Mouse (Mus musculus) left cerebral cortex, postnatal 4 days (tissue): Measurements from ENCODE around the gene Dnmt1. TPM values are rescaled to one million over a fixed set of nuclear protein-coding genes. Genes with fewer than 3 reads are reported as not detected.
A peak's percentile ranks its signal among the peaks of the same experiment; 100 is the strongest.

Source experiments
- DNase-seq: peaks from one replicate; pipeline ENCODE4 v3.0.0-alpha.2; 2022
- intact Hi-C: fragments of 180-260 bp; cut with DNase I; formaldehyde crosslinking; loops from one replicate; pipeline ENCODE4 v1.15.1; 2025
- total RNA-seq, 2 experiments: library from RNA; stranded (reverse); gene quantifications; 2 replicates each; pipeline ENCODE4 v1.2.3; 2021

Dnmt1 gene
- total RNA-seq, 2 experiments from 2014 or later = 86.1 to 88.5 TPM

GRCm38 (mm10) chr9:20944697-20945370 lies 14.9 kb downstream of the Dnmt1 start:
- intact Hi-C loops = no loop called here
- DNase-seq = no peak

- intact Hi-C loops = no loop called here
These were observed 15.8 kb downstream of the Dnmt1 start for GRCm38 (mm10) chr9:20943911-20944310.

GRCm38 (mm10) chr9:20943396-20943795 lies 16.3 kb downstream of the Dnmt1 start:
- intact Hi-C loops = no loop called here
- no peak for DNase-seq

More at GRCm38 (mm10) chr9:20943911-20944310, 15.8 kb downstream of the Dnmt1 start:
- DNase-seq = no peak

GRCm38 (mm10) chr9:20923258-20923657 lies 36.4 kb downstream of the Dnmt1 start:
- intact Hi-C loops = no loop called here
- DNase-seq = no peak

DNA sequence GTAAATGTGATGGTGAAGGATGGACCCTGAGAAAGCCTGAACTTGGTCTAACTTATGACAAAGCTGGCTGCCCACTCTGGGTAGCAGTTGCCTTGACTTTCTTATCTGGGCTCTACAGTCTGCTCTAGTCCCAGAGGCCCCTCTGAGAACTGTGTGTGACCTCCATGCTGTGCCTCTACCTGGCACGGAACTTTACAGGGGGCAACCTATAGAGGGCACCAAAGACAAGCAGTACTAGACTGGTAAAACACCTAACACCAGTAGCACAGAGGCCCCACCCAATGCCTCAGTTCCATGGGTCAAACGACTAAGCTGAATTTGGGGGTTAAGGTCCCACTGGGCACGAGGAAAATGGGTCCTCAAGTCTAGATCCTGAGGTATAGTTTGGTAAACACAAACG lies 43.5 kb downstream of the Dnmt1 start:
- intact Hi-C loops = no loop called here
- DNase-seq = no peak

GRCm38 (mm10) chr9:20909948-20910347 lies 49.7 kb downstream of the Dnmt1 start:
- DNase-seq = no peak
- intact Hi-C loops = no loop called here

DNA sequence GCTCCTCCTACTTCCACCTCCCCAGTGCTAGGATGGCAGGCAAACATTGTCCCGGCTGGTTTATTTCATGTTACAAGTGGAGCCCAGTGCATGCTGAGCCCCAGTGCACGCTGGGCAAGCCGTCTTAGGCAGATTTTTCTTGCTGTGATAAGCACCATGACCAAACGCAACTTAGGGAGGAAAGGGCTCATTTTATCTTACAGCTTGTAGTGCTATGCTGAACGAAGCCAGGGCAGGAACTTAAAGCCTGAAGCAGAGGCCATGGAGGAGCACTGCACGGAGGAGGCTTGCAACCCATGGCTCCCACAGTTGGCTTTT lies 57.6 kb downstream of the Dnmt1 start:
- intact Hi-C loops = loop anchor here (5.0 kb wide), 1 partner anchor 95 kb away; no protein-coding TSS in a partner anchor
- DNase-seq = no peak

- intact Hi-C loops = loop anchor here (5.0 kb wide), 1 partner anchor 96 kb away; no protein-coding TSS in a partner anchor
- no peak for DNase-seq
These were observed 58.1 kb downstream of the Dnmt1 start for GRCm38 (mm10) chr9:20901466-20902173.

- DNase-seq = peak; percentile 87
- intact Hi-C loops = no loop called here
These were observed 61.1 kb downstream of the Dnmt1 start, which contains the start of gene Eif3g for GRCm38 (mm10) chr9:20898511-20899073. Eif3g (minus strand) TSS chr9:20898623.

- no peak for DNase-seq
- intact Hi-C loops = no loop called here
These were observed 61.8 kb downstream of the Dnmt1 start for GRCm38 (mm10) chr9:20897736-20898510.

- intact Hi-C loops = no loop called here
These were observed 64.3 kb downstream of the Dnmt1 start for GRCm38 (mm10) chr9:20895382-20895781.

DNA sequence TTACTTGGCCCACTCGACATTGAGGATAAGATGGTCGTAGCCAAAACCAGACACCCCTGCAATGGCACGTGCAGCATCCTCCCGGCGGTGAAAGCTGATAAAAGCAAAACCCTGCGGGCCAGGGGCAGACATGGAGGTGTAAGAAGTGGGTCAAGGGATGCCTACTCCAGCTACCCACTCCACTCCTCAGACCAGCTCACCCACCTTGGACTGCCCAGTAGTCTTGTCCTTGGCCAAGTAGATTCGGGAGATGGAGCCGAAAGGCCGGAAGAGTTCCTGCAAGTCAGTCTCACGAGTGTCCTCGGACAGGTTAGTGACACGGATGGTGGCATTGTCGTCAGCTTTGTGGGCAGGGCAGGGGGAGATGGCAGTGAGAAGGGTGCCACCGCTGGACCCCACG lies 65.1 kb downstream of the Dnmt1 start:
- DNase-seq = no peak
- intact Hi-C loops = no loop called here

More at GRCm38 (mm10) chr9:20895382-20895781, 64.3 kb downstream of the Dnmt1 start:
- no peak for DNase-seq

DNA sequence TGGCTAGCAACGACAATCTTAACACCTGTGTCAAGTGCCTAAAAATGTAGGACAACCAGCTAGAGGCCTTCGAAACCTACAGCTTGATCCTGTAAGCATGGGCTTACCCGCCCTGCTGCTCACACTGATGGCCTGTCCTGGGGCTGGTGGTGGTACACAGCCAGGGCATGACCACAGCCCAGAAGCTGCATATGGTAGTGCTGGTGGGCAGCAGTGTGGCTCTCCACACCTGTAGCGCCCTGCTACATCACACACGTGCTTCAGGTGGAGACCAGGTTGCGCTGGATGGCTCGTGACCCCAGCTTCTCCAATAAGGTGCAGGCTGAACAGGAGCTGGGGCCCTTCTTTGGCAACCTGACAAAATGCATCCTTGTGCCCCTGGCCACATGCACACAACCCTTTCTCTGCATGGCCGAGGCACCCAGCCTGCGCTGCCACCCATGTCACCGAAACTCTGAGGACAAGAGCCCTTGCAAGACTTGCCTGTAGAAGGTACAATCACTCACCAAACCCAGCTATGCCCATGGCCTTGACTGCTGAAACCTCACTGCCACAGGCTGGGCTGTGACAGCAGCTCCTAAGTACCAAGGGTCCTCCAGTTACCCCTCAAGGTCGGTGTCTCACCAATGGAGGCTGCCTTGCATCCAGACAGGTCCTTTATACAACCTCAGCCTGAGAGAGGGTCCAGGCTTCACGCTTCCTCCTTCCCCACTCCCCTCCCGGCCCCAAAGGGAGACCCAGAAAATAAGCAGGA lies 65.9 kb downstream of the Dnmt1 start:
- intact Hi-C loops = no loop called here
- DNase-seq = no peak

GRCm38 (mm10) chr9:20893069-20893468 lies 66.6 kb downstream of the Dnmt1 start:
- DNase-seq = no peak
- intact Hi-C loops = no loop called here

- DNase-seq = no peak
- intact Hi-C loops = no loop called here
These were observed 67.5 kb downstream of the Dnmt1 start for GRCm38 (mm10) chr9:20892104-20892653.

DNA sequence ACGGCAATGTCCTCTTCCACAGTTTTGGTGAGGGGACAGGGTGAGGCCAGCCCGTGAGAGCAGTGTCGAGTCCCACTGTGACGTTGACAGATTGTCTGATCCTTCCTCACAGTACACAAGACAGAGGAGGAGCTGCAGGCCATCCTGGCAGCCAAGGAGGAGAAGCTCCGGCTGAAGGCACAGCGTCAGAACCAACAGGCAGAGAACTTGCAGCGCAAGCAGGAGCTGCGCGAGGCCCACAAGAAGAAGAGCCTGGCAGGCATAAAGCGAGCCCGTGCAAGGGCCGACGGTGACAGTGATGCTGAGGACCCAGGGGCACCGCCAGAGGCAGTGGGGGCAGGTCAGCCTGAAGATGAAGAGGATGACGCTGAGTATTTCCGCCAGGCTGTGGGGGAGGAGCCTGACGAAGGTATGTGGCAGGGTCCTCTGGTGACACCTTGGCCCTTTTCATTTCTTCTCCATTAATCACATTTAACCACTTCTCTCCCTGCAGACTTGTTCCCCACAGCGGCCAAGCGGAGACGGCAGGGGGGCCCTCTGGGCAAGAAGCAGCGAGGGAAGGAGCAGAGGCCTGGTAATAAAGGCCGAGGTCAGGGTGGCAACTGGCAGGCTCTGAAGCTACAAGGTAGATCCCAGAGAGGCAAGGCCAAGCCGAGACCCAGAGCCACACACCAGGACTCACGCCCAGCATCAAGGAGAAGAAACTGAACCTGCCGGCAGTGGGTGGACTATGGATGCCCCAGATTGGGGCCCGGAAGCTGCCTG lies 68.2 kb downstream of the Dnmt1 start:
- no peak for DNase-seq
- intact Hi-C loops = no loop called here

- no peak for DNase-seq
- intact Hi-C loops = no loop called here
These were observed 69.3 kb downstream of the Dnmt1 start for GRCm38 (mm10) chr9:20890411-20890810.

GRCm38 (mm10) chr9:20889185-20890141 lies 70.2 kb downstream of the Dnmt1 start:
- DNase-seq = no peak
- intact Hi-C loops = no loop called here
